Mouse (Mus musculus): Measurements from ENCODE around the gene Vrtn.

Vrtn gene

DNA sequence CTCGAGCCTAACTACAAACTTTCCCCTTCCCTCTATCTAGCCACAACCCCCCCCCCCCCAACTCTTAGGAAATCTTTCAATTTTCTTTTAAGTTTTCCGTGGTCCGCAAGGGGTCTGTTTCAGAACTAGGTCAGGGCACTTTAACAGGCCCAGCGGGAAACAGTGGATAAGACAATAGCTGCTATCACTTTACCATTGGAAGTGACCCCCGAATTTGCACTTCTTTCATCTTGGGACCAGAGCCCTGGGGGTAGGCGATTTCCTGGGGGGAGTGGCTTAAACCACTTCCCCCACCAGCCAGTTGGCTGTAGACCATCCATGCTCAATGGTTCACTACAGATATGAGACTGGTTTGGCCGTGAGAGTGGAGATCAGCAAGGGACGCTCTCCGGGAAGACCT, at the start of gene Vrtn:
Gene Vrtn (plus strand): TSS at position 366 of the 400 bp plus-strand sequence.
- DNase-seq (ENCODE audit: low spot score), result no peak

DNA sequence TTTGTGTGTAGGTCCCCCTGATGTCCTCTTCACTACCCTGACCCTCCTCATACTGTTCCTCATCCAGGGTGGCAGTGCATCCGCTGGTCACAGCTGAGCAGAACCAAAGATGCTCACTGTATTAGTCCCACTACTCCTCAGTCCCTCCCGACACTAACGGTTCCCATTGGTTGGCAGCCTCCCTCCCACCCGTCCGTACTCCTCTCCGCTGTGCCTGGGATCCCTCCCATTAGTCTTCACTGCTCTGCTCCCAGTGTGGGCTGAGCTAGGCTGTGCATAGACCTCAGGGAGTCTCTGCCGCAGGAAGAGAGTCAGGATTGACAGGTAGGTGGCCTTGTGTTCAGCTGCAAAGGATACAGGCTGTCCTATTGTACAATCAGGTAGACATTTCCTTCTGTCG, 42.5 kb upstream of the Vrtn start:
- no peak for DNase-seq (ENCODE audit: low spot score)

DNA sequence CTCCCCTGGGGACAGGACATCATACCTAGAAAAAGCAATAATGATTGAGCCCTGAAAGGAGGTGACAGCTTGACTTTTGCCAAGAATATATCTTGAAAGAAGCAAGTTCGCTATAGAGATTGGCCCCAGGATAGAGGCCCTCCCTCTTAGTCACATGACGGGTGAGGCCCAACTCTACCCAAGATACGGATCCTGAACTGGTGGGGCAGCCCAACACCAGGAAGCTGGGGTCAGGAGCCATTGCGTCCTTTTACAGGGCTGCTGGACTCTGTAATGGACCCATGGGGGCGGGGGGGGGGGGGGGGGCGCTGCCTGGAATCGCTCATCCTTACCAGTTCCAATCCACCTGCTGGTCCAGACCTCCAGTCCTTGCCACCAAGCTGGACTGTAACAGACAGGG, 36.8 kb upstream of the Vrtn start:
- DNase-seq (ENCODE audit: low spot score), result no peak

DNA sequence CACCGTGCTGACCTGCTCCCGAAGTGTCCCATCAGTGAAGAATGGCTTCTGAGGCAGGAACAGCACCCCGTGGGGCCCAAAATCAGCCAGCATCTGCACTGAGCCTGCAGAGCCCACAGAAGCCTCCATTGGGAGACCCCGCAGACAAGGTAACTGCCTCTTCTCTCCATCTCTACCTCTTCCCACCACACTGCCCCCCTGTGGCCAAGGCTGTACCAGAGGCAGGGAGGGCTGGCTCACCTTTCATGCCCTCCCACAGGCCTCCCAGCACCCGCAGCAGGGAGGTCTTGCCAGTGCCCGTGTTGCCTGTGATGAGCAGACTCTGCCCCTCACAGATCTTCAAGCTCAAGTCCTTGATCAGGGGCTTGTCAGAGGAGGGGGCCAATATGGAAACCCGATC, 35.0 kb upstream of the Vrtn start:
- DNase-seq (ENCODE audit: low spot score), result no peak

DNA sequence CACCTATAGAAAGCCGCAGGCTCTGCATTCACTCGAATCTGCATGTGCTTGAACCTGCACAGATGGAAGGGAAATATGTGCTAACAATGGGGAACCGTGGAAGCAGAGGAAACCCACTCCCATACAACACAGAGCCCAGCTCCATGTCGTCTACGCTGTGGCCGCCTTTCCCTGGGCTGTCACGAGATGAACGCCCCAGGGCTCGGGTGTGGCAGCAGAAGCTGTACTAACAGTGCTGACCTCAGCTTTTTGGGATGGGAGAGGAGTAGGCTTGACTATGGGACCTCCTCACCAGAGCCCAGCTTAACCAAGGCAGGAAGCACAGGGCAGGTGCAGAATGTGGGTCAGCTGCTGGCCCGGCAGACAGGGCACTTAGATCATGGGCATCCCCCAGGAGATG, 29.1 kb upstream of the Vrtn start:
- DNase-seq (ENCODE audit: low spot score), result no peak

DNA sequence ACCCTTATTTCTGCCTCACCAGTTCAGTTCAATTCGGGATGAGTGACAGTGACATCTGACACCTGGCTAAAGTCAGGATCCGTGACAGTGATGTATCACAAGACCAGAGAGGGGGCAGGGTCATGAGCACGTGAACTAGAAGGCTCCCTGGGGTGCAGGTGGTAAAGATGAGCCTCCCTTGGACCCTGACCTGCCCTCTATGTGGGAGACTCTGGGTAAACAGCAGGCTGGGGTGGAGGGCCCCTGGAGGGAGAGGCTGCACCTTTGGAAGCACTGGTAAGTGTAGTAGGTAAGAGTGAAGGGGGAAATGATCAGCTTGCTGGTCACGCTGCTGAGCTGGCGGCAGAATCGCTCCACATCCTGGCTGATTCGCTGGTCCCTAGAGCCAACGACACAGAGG, 28.3 kb upstream of the Vrtn start:
- DNase-seq (ENCODE audit: low spot score), result no peak

DNA sequence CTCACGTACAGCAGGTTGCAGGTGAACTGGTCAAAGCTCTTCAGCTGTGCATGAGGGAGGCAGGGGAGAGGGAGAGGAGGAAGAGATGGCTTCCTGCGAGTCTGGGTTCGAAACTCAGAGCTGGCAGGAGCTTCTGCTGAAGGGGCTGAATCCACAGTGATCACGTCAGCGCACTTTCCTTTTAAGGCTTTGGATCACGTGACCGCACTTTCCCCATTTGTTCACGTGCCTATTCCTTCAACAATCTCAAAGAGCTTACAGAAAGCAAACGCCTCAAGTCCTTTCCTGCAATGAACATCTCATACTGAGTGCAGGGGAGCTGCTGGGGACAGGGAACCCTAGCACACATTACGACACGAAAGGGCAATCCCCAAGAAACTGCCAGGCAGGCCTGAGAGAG, 26.8 kb upstream of the Vrtn start:
- no peak for DNase-seq (ENCODE audit: low spot score)

DNA sequence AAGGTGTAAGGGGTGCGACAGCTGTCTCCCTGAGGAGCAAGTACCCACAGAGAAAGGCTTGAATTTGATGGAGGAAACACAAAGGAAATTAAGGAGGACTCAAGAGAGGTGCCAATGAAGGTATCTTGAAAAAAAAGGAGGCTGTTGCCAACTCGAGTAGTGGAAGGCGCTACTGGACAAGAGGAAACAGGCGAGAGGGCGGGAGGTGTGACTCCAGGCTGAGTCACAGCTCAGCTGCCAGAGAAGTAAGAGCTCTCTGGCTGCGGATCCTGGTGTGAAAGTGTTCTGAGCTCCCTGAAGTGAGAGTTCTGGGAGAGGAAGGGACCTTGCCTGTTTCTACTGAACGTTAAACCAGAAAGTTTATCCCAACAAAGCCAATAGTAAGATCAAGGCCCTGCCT, 26.3 kb upstream of the Vrtn start:
- DNase-seq (ENCODE audit: low spot score), result no peak

DNA sequence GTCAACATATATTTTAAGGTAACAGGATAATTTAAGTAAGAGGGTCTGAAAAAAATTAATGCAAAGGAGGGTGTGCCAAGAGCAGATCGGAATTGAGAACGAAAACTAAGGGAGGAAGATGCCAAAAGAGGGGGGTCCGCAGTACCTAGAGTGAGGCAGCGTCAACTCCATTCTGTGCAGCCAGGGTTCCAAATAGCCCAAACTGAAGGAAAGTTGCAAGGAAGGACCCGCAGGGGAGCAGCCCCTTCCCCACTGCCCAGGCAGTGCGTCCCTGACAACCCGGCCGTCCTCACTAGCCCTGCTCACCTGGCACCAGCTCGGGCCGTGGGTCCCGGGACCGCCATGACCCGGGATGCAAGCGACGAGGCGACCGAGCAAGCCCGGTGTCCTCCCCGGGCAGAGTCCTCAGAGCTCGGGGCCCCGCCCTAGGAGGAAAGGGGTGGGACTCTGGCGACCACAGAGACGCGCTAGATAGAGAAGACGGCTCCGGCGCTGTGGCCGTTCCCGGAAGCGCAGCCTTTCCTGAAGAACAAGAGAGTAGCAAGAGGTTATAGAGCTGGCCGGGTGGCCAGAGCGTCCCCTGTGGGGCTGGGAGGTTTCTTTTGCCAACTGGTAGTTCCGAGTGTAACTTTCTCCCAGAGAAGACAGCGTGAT, 23.7 kb upstream of the Vrtn start, which contains the start of gene Abcd4:
Gene Abcd4 (minus strand): TSS at position 437 of the 654 bp plus-strand sequence.
- DNase-seq (ENCODE audit: low spot score), result peak; percentile 93

DNA sequence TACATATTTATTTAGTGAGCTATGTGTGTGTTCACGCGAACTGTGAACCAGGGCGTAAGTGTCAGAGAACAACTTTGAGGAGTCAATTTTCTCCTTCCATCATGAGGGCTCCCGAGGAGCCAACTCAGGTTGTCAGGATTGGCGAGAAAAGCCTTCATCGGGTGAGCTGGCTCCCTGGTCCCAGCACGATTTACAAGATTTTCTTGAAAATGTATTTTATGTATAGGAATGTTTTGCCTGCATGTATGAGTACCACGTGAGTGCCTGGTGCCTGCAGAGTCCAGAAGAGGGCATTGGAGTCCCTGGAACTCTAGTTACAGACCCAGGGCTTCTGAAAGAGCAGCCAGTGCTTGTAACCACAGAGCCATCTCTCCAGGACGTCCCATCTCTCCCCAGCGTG, 23.2 kb upstream of the Vrtn start:
- no peak for DNase-seq (ENCODE audit: low spot score)

DNA sequence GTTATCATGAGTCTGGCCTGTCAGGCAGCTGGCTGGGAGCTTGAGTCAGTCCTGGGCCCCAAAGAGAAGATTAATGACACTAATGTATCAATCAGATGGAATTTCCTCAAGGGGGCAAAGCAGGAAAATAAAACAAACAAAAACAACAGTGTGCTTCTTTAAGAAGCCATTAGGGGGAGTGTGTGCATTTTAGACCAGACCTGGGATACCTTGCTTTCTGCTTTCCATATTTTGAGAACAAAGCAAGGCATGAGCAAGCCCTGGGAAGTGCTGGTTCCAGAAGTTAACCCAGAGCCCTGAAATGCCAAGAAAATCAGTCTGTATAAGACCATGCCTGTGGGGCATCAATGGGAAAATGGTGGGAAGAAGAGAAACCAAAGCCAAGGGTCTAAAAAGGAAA, 19.8 kb upstream of the Vrtn start:
- DNase-seq (ENCODE audit: low spot score), result no peak

DNA sequence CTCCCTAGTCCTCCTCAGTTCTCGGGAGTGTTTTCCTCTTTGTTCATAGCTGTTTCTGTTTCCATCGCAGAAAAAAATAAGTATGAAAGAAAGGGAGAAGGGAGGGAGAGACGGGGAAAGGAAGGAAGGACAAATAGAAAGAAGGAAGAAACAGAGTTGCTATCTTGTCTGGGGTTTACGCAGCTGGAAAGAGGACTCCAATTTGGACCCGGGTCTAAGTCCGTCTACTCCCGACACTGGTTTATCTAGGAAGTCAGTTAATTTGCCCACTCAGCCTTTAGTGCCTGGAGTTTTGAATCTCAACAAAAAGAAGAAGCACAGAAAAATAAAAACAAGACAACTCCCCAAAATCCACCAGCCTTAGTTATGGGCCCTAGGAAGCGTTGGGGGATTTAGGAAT, 16.2 kb upstream of the Vrtn start:
- no peak for DNase-seq (ENCODE audit: low spot score)

DNA sequence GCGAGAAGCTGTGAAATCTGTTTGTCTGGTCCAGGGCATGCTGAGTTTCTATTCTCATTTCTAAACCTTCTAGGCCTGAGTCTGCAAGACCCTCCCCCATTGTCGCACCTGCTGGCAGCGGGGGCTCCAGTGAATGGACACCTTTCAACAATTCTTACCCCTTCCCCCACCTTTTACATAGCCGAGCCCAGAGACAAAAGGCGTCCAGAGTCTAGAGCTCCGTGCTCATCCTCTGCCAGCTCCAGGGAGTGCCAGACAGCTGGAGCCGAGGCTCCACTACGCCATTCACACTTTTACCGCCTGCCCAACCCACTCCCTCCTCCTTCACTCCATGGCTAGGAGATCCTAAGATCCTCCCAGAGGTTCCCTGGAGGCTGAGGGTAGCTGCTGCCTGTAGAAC, 15.7 kb upstream of the Vrtn start:
- DNase-seq (ENCODE audit: low spot score), result no peak

DNA sequence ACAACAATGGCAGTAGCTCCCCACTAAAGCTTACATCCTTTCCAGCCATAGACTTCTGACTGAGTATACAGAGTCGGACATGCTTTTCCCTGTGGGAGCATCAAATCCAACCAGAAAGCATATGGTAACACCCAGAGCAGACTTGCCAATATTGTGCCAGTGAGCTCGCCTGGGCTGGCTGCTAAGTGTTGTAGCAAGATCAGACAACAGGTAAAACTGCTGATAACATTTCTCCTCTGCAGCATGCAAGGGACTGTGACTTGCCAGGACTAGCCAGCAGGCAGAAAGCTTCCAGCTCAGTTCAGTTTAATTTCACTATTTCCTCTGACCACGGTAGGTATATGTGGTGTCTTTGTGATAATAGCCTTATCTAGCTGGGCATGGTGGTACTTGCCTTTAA, 9.0 kb upstream of the Vrtn start:
- DNase-seq (ENCODE audit: low spot score), result no peak

DNA sequence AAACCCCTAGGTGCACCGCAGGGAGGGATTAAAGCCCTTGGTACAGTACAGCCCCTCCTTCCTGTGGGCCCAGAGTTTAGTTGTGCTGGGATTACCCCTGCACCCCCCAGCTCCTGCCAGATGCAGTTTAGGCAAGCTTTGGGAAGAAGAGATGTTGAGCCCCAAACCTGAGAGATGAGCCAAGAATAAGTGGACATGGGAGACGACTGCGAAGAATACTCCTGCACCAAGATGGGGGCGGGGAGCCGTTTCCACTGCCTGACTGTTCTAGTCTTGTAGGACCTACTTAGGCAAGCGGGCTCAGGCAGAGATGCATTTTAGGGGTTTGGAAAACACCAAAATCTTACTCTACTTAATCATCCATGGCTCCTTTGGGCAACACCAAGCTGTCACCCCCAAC, 566 bp upstream of the Vrtn start:
- no peak for DNase-seq (ENCODE audit: low spot score)

DNA sequence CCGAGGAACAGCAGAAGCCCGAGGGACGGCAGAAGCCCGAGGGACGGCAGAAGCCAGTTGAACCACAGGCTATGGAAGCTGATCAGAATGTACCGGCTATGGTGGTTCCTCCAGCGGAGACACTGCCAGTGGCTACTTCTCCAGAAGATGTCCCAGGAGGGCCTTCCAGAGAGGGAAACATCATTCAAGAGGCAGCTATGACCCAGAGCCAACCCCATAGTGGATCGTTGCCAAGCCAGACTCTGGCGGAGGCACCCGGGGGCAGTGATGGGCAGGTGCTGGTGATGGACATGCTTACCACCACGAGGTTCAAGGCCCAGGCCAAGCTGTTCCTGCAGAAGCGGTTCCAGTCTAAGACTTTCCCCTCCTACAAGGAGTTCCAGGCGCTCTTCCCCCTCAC, 9.4 kb downstream of the Vrtn start:
- DNase-seq (ENCODE audit: low spot score), result no peak

DNA sequence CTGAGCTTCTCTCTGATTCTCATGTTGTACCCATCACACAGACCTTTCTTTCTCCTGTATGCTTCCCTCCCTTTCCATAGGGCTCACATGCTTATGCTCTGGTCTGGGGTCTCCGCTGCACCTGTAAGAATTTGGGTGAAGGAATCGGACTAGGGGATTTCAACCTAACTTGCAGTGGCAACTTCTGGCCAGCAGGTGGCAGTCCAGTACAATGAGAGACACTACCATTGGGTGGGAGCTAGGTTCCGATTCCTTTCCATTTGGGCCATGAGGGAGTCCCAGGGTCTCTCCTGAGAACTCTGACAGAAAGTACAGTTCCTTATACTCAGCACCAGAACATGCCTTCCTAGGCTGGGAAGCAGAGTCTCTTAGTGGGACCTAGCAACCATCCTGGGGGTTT, 13.1 kb downstream of the Vrtn start:
- peak; percentile 38 for DNase-seq (ENCODE audit: low spot score)

DNA sequence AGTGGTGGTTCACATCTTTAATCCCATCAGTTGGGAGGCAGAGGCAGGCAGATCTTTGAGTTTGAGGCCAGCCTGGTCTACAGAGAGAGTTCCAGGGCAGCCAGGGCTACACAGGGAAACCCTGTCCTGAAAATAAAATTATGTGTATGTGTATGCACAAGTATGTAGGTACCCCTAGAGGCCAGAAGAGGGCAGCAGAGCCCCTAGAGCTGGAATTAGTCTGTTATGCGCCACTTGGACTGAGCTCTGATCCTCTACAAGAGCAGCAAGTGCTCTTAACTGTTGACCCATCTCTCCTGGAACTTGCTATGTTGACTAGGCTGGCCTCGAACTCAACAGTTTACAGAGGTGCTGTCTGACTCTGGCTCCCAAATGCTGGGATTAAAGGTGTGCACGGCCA, 29.7 kb downstream of the Vrtn start:
- DNase-seq (ENCODE audit: low spot score), result no peak

DNA sequence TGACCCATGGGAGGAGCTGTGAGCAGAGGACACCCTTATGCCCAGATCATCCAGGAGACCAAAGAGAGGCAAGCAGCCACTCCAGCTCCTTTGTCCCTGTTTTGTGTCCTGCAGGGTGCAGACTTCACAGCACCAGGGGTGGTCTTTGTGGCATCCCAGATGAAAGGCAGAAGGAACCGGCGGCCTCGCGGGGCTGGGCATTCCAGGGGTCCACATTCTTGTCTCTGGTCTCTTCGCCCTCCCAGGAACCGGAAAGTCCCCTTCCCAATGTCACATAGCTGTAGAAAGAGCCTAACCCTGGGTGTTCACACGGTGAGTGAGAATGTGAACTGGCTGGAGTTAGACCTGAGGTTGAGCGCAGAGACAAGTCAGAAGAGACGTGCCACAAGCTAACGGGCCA, 30.8 kb downstream of the Vrtn start:
- no peak for DNase-seq (ENCODE audit: low spot score)

DNA sequence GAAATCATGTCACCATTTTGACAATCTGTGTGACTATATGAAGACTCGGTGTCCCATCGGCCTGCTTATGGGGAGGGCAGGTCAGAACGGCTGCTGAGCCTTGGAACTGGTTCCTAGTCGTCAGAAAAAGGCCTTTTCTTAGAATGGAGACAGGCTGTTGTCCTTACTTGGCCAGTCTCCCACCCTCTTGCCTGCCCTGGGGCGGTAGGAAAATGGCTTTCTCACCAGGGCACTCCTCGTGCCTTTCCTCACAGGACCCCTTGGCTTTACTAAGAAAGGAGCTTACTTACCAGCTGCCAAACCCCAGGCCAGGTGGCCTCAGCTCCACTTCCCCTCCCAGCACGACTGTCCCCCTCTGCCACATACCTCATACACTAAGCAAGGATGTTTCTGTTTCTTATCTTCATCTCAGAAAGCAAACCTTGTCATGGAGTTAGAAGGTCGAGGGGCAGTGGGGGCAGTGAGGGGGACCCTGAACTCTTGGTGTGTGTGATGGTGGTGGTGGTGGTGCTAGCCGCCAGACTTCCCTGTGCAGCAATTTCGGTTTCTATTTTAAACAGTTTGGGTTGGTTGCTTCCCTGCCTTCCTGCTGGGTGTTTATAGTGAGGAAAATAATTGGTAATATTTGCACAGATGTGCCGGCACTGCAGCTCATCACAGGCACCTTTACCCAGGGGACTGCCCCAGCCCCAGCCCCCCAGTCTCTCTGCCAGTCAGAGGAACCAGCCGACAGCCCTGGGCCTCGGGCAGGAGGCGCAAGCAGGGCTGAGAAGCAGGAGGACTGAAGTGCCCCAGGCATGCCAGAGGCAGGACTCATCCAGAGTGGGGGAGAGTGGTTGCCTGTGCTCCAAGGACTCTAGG, 34.1 kb downstream of the Vrtn start:
- DNase-seq (ENCODE audit: low spot score), result peak; percentile 1

DNA sequence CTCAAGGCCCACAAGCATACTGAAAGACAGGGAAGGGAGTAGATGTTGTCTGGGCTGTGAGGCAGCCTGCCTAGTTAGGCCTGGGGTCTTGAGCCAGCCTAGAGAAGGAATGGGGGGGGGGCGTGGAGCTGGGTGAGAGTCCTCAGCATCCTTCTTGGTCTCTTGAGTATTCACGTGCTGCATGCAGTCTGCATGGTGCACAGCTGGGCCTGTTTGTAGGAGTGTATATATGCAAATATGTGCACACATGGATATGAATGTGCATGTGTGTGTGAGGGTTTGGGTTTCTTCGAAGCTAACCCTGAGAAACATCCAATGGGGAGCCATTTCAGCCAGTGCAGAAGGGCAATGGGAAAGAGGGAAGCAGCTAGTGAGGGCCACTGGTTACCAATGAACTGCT, 35.2 kb downstream of the Vrtn start:
- DNase-seq (ENCODE audit: low spot score), result no peak

DNA sequence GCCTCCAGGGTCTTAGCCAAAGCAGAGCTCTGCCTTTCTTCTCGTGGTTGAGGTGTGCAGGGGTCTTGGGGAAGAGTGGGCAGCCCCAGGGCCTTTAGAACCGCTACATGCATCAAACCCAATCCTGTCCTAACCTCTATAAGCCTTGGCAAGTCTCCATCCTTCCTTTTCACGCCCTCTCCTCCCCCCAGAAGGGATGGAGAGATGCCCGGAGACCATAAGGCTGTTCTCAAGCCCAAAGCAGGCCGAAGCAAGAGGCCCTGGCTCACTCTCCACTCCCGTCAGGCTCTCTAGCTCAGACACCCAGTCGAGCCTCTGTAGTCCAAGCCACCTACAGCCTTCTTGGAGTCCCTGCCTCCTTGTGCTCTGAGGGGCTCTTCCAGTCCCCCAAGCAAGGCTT, 43.8 kb downstream of the Vrtn start:
- DNase-seq (ENCODE audit: low spot score), result no peak

DNA sequence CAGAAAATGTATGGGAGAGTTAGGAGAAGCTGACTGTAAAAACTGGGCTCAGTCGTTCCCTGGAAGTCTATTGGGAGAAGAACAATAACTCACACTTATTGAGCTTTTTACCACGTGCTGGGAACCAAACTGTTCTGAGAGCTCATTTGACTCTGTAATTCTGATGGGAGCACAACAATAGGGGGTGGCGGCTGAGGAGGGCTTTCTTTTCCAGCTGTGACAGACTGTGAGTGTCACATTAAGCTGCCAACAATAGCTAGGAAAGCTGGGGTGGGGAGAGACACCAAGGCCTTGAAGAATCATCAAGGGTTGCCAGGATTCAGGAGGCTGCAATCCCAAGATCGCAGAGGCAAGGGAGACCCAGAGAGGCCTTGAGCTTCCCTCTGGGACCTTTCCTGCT, 45.4 kb downstream of the Vrtn start:
- DNase-seq (ENCODE audit: low spot score), result no peak

DNA sequence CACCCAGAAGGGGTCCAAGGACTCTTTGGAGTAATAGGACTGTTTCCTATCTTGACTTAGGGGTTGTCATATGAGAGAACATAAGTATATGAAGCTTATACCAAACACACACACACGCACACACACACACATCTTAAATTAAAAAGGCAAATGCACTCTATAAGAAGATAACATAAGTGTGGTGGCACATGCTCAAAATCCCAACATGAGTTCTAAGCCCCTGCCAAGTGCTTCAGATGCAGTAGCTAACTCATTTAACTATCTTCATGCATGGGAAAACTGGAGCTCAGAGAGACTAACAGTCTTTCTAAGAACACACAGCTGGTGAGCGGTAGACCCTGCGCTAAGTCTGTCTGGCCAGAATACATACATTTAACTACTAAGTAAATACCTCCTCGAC, 46.7 kb downstream of the Vrtn start:
- no peak for DNase-seq (ENCODE audit: low spot score)

Measured in T-cell, adult 2 months (primary cell).